Mouse (Mus musculus): ENCODE measurements around the gene Lipo4. TPM values are rescaled to one million over a fixed set of nuclear protein-coding genes. Genes with fewer than 3 reads are reported as not detected.

The Lipo4 gene
- not detected in 2 replicates for polyA plus RNA-seq (2015; fragmentation: Nextera tagmentation; extraction: Ambion mirVana)

DNA sequence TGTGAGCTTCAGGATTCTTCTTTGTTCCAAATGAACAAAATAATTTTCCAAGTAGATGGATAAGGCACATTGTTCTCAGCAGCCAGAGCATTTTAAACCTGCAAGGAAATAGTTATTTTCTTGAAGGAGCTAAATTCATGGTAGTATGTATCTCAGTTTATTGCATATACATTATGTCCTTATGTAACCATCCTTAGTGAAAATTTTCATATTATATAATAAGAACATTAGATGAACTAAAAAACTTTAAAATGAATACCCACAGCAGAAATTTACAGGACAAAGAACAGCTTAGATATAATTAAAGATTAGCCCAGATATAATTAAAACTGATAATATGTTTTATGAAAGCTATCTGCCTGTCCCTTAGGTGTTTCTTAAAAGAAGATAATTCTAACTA is at the start of gene Lipo4:
Lipo4 (minus strand) TSS at position 101 of the 400 bp plus-strand sequence.

Other genes starting within 250 kb of the Lipo4 start
- gene Rnls, start 125.5 kb downstream of the Lipo4 start, polyA plus RNA-seq (2015; fragmentation: Nextera tagmentation; extraction: Ambion mirVana): 8.2 and 8.8 TPM in 2 replicates
- gene Gm8978, start 107.5 kb upstream of the Lipo4 start, polyA plus RNA-seq (2015; fragmentation: Nextera tagmentation; extraction: Ambion mirVana): not detected in 2 replicates
- gene Lipo2, start 233.6 kb upstream of the Lipo4 start, polyA plus RNA-seq (2015; fragmentation: Nextera tagmentation; extraction: Ambion mirVana): 0.14 and 0.28 TPM in 2 replicates
- gene Lipo3, start 244.2 kb upstream of the Lipo4 start, polyA plus RNA-seq (2015; fragmentation: Nextera tagmentation; extraction: Ambion mirVana): 6.1 and 6.7 TPM in 2 replicates

Data from skeletal muscle tissue, postnatal 0 days (tissue).